Mouse (Mus musculus): Measurements from ENCODE around the gene Zfp692. TPM values are rescaled to one million over a fixed set of nuclear protein-coding genes. Genes with fewer than 3 reads are reported as not detected.
"Not testable (repeated sequence)": the region's sequence is repeated elsewhere in the genome, so short reads cannot be mapped to it uniquely, and the experiment has no call there.

The Zfp692 gene
- total RNA-seq, 2 experiments from 2014 or later, result 20.9 to 24.2 TPM

GRCm38 (mm10) chr11:58350628-58351027, 43.8 kb downstream of the Zfp692 start:
- intact Hi-C loops (cut with DNase I), result no loop called here

GRCm38 (mm10) chr11:58351179-58351578, 44.3 kb downstream of the Zfp692 start:
- intact Hi-C loops (cut with DNase I), result no loop called here
- DNase-seq (ENCODE audit: low spot score in 2 of 2), result no peak

More at GRCm38 (mm10) chr11:58350628-58351027, 43.8 kb downstream of the Zfp692 start:
- DNase-seq (ENCODE audit: low spot score in 2 of 2), result no peak

DNA sequence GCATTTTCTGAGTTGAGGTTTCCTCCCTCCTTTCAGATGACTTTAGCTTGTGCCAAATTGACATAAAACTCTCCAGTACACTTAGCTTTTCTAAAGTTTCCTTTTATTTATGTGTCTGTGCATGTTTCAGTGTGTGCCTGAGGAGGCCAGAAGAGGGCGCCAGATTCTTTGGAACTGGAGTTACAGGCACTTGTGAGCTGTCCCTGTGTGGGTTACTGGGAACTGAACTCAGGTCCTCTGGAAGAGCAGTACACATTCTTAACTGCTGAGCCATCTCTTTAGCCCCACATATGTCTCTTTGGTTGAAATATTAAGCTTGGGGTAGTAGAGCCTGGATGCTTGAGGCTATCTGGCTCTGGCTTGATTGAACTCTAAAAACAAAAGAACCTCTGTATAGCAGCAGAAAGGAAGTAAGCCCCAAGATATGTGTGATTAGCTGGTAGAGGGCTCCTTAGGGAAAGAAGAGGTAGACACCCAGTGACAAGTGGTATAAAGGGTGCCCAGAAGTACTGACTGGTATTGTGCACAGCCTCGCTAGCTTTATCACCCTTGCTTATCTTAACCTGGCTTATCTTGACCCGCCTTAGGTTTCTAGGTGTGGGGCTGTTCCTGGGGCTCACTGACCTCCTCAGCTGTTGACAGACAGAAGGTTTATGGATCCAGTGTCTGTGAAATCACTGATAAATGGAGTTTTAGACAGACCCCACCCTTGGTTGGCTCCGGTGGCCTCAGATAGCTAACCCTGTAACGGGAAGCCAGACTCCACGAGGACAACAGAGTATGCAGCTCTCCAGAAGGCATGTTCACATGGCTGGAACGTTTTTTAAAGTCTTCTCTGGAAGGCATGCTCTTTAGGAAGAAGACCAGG, 46.0 kb downstream of the Zfp692 start:
- intact Hi-C loops (cut with DNase I), result no loop called here
- DNase-seq (ENCODE audit: low spot score in 2 of 2), result no peak

DNA sequence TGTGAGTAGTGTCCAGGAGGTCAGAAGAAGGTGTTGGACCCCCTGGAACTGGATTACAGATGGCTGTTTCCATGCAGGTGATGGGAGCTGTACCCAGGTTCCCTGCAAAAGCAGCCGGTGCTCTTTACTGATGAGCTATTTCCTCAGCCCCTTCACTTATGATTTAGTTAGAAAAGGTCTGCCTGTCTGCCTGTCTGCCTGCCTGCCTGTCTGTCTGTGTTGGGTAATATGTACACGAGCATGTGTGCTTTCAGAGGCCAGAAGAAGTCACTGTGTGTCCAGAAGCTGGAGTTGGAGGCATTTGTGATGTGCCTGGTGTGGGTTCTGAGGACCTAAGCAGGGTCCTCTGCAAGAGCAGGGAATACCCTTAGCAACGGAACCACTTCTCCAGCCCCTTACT, 46.8 kb downstream of the Zfp692 start:
- no peak for DNase-seq (ENCODE audit: low spot score in 2 of 2)
- intact Hi-C loops (cut with DNase I), result no loop called here

DNA sequence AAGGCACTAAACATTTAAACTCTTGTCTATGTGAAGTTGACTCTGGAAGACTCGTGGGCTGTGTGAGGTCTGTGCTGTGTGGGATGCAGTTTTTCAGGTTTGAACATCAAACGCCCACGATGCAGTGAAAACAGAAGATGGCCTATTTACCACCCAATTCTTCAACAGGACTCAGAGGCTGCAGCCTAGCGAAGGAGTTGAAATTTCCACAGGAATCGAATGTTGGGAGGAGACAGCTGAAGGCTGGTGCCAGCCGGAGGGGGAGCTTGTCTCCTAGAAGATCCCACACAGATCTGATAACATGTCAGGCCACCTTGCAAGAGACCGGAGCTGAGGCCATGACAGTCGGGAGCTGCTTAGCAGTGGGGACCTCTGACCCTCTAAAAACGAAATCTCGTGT, 47.6 kb downstream of the Zfp692 start:
- intact Hi-C loops (cut with DNase I), result no loop called here

GRCm38 (mm10) chr11:58354927-58355326, 48.1 kb downstream of the Zfp692 start:
- intact Hi-C loops (cut with DNase I), result no loop called here

More for the DNA sequence above, 47.6 kb downstream of the Zfp692 start:
- peak; percentile 53 to 79 for DNase-seq (ENCODE audit: low spot score in 2 of 2)

GRCm38 (mm10) chr11:58357042-58357441, 50.2 kb downstream of the Zfp692 start:
- no peak for DNase-seq (ENCODE audit: low spot score in 2 of 2)
- intact Hi-C loops (cut with DNase I), result no loop called here

More at GRCm38 (mm10) chr11:58354927-58355326, 48.1 kb downstream of the Zfp692 start:
- peak; percentile 25 to 73 for DNase-seq (ENCODE audit: low spot score in 2 of 2)

DNA sequence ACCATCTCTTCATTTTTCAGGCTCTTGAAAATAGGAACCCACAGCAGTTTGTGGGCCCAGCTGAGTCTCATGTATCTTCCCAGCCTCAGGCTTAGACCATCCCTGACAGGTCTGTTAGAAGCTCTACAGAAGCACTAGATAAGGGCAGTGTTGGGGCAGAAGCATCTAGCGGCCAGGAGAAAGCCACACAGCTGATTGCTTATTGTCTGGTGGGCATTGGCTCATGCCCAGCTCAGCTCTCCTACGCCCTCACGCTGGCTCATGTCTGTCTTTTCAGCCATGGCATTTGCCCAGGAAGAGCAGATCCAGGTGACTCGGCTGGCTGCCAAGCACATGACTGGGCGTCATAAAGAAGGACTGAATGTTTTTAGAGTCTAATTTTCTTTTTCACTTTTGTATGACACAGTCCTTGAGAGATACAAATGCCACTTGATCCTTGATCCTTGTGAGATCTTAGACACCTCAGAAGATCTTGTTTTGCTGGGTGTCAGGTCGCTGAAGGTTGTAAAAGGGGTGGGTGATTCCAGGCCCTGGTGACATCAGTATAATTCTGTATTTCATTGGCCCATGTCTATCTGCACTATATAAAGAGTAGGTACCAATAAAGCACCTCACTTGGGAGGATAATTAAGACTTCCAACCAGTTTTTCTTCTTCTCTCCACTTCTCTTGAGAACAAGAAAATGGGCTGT, 51.1 kb downstream of the Zfp692 start:
- intact Hi-C loops (cut with DNase I), result no loop called here
- DNase-seq (ENCODE audit: low spot score in 2 of 2), result no peak

DNA sequence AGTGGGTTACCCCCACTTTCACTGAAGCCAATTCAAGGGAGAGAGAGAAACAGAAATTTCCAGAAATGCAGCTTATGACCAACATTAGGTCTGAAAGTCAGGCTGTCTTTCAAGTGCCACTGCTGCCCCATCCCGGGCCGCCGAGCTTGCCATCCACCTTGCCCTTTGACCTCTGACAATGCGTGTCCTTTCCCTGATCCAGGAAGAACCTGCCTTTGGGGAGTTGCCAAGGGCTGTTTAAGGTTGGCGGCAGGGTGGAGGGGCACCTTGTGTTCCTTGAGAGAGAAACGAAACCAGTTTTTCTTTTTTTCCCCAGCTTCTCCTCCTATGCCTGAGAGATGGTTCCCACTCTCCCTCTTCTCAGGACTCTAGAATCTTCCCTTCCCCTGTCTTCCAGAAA, 55.7 kb downstream of the Zfp692 start:
- DNase-seq (ENCODE audit: low spot score in 2 of 2); intact Hi-C loops (cut with DNase I): not testable (repeated sequence)

Other genes with a start within 250 kb of the Zfp692 start
- not detected for gene Gm12248, start 213.9 kb upstream of the Zfp692 start, total RNA-seq (2021)
- 10 to 100 TPM; 53.3 to 54.6 TPM for gene Cnot8, start 202.9 kb upstream of the Zfp692 start, total RNA-seq (2021)
- 10 to 100 TPM; 16.5 to 18.1 TPM for gene Gemin5, start 138.5 kb upstream of the Zfp692 start, total RNA-seq (2021)
- 10 to 100 TPM; 33.9 to 35.5 TPM for gene Mrpl22, start 135.4 kb upstream of the Zfp692 start, total RNA-seq (2021)
- gene Igtp, start 107.5 kb upstream of the Zfp692 start, total RNA-seq (2021), result 1 to 10 TPM; 2.5 to 3.2 TPM
- gene Irgm2, start 107.5 kb upstream of the Zfp692 start, total RNA-seq (2021), result 1 to 10 TPM; 1.8 to 2.8 TPM
- not detected for gene 4930438A08Rik, start 32.3 kb upstream of the Zfp692 start, total RNA-seq (2021)
- 10 to 100 TPM; 47.2 to 52.2 TPM for gene Zfp672, start 23.3 kb downstream of the Zfp692 start, total RNA-seq (2021)
- gene Sh3bp5l, start 23.7 kb downstream of the Zfp692 start, total RNA-seq (2021), result 10 to 100 TPM; 62.2 to 62.5 TPM
- not detected for gene Lypd8, start 72.0 kb downstream of the Zfp692 start, total RNA-seq (2021)
- not detected for gene 1810065E05Rik, start 114.0 kb downstream of the Zfp692 start, total RNA-seq (2021)
- gene Gm12253, start 125.5 kb downstream of the Zfp692 start, total RNA-seq (2021), result not detected
- not detected for gene Lypd9, start 145.9 kb downstream of the Zfp692 start, total RNA-seq (2021)
- gene Olfr30, start 155.2 kb downstream of the Zfp692 start, total RNA-seq (2021), result not detected
- gene Olfr332, start 185.5 kb downstream of the Zfp692 start, total RNA-seq (2021), result not detected
- not detected for gene Olfr331, start 195.5 kb downstream of the Zfp692 start, total RNA-seq (2021)
- gene Olfr330, start 227.8 kb downstream of the Zfp692 start, total RNA-seq (2021), result not detected
- not detected for gene Olfr329-ps, start 239.4 kb downstream of the Zfp692 start, total RNA-seq (2021)
- gene Olfr328, start 248.6 kb downstream of the Zfp692 start, total RNA-seq (2021), result under 1 TPM; 0.21 TPM